Mouse (Mus musculus) erythroblast, embryonic 14.5 days (primary cell): ENCODE measurements around the gene Nol10. TPM values are rescaled to one million over a fixed set of nuclear protein-coding genes. Genes with fewer than 3 reads are reported as not detected.

ENCODE experiments used
- H3K27me3 ChIP-seq: 2 replicates; pipeline ENCODE4 v1.6.1; 2012; ENCODE audit warnings: inconsistent platforms; ENCODE audit not compliant: control insufficient read depth
- H3K36me3 ChIP-seq: 2 replicates; pipeline ENCODE4 v1.6.1; 2012; ENCODE audit warnings: mild to moderate bottlenecking, inconsistent platforms; ENCODE audit not compliant: control insufficient read depth
- H3K4me1 ChIP-seq: 2 replicates; pipeline ENCODE4 v1.6.1; 2012; ENCODE audit warnings: inconsistent platforms; ENCODE audit not compliant: control insufficient read depth
- H3K4me3 ChIP-seq: replicated peaks from 2 replicates; pipeline ENCODE3; 2012; ENCODE audit warnings: moderate library complexity, mild to moderate bottlenecking, inconsistent platforms
- H3K9me3 ChIP-seq: 2 replicates; pipeline ENCODE4 v1.6.1; 2012; ENCODE audit warnings: low read length, inconsistent platforms, mixed read lengths; ENCODE audit not compliant: control insufficient read depth
- GATA1 ChIP-seq: IDR thresholded peaks from 2 replicates; pipeline ENCODE4 v1.6.1; 2012; ENCODE audit warnings: low read length, inconsistent platforms, mixed read lengths
- TAL1 ChIP-seq: IDR thresholded peaks from 3 replicates; pipeline ENCODE4 v1.6.1; 2012; ENCODE audit warnings: low read length, inconsistent platforms, mixed read lengths
- polyA plus RNA-seq: library from polyadenylated mRNA; stranded (reverse); fragments of >175 nt; gene quantifications from 2 replicates; pipeline ENCODE4 v1.2.3, GENCODE M21; 2012

The Nol10 gene
- polyA plus RNA-seq, 1 experiment = 0.21 TPM

DNA sequence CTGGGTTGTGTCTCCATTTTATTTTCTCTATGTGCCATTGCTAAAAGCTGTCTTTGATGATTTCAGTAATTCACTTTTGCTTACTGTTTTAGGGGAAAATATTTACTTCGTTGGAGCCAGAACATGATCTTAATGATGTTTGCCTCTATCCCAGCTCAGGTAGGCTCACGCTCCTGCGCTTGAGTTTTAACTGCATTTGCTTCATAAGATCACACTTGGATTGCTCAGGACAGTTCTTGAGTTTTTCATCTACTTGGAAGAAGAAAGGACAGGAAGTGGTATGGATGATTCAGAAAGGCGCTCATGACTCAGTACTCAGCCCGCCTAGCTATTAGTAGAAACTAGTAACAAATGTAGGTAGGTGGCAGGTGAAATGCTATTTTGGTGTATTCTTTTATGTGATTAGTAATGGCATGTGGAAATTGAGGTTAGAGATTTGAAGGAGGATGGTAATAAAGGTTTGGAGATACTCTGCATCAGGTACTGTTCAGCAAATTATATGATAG lies 25.3 kb downstream of the Nol10 start:
- no peak for TF ChIP-seq GATA1
- no peak for TF ChIP-seq TAL1
- Histone ChIP-seq H3K4me1 (peaks cover 5% of the 10 kb centered on the region), H3K27me3 (no peaks in the 10 kb centered on the region), H3K4me3 (no peak overlapping the region), H3K9me3 (no peaks in the 10 kb centered on the region), H3K36me3 (peaks cover 92% of the 10 kb centered on the region)

DNA sequence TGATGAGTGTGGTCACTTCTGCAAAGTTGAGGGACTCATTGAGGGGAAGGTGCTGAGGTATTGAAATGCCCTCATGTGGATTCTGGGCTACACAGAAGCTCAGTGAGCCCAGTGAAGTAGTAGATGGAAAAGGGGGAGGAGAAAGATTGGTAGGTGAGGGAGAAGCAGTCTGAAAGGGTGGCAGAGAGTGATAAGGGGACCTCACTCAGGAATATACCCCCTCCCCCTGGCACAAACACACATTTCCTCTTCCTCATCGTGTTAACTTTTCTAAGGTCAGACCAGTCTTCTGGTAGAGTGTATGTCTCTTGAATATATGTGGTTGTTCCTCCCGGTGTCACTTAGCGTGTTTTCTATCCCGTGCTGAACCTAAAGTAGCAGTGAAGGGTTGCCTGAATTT lies 27.0 kb downstream of the Nol10 start:
- Histone ChIP-seq H3K4me1 (peaks cover 5% of the 10 kb centered on the region), H3K27me3 (no peaks in the 10 kb centered on the region), H3K9me3 (no peaks in the 10 kb centered on the region), H3K4me3 (no peak overlapping the region), H3K36me3 (peaks cover 92% of the 10 kb centered on the region)
- no peak for TF ChIP-seq GATA1
- no peak for TF ChIP-seq TAL1

DNA sequence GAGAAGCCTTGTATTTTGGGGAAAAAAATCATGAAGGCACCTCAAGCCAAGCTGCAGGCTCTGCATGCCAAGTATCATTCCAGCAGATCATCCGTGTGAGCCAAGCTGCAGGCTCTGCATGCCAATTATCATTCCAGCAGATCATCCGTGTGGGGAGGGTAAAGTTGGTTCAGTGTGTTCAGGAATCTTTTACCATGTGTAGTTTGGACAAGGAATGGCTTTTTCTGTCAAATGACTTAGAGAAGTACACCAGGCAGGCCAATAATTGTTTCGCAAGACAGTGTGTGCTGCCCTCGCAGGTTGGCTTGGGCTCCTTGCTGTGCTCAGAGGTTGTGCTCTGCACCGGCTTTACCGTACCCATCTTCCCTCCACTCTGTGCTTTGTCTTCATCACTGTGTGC lies 28.3 kb downstream of the Nol10 start:
- Histone ChIP-seq H3K9me3 (no peaks in the 10 kb centered on the region), H3K4me1 (peaks cover 5% of the 10 kb centered on the region), H3K27me3 (no peaks in the 10 kb centered on the region), H3K36me3 (peaks cover 95% of the 10 kb centered on the region), H3K4me3 (no peak overlapping the region)
- TF ChIP-seq GATA1 = no peak

DNA sequence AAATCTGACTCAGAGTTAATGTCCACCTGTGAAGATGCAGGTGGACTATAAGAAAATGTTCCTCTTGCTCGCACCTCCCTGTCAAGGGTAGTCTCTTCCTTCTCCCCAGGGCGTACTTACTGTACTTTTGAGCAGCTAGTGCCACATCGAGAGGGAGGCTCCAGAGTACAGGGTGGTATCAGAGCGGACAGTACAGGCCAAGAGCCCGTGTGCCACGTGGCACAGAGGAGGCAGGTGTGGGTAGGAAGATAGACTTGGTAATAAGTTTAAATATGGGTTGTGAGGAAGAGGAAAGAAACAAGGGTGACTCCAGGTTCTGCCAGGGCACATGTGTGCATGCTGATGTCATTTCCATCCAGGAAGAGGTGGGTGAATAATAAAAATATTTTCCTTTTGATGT lies 32.7 kb downstream of the Nol10 start:
- H3K4me3 ChIP-seq = no peak overlapping the region
- no peaks in the 10 kb centered on the region for H3K27me3 ChIP-seq
- H3K36me3 ChIP-seq = peaks cover 84% of the 10 kb centered on the region
- TF ChIP-seq TAL1 = no peak
- no peaks in the 10 kb centered on the region for H3K4me1 ChIP-seq
- no peaks in the 10 kb centered on the region for H3K9me3 ChIP-seq

DNA sequence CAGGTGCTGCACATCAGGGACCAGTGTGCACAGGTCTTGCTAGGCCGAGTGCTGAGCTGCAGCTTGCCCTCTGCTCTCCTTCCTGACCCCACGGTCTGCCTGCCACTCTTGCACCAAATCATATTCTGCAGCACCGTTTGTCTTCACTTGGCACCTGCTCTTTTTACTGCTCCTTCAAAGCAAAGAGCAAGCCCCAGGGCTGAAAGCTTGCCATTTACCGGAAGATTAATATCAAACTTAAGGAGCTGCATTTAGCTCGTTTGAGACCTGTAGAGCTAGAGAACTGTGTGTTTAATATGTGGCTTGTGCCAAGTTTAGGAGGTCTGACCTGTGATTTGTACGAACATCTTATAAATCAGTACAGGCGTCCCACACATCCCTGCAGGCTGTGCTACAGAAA lies 34.5 kb downstream of the Nol10 start:
- no peak for TF ChIP-seq GATA1
- no peak for TF ChIP-seq TAL1
- Histone ChIP-seq H3K27me3 (no peaks in the 10 kb centered on the region), H3K36me3 (peaks cover 77% of the 10 kb centered on the region), H3K4me3 (no peak overlapping the region), H3K4me1 (no peaks in the 10 kb centered on the region), H3K9me3 (no peaks in the 10 kb centered on the region)

DNA sequence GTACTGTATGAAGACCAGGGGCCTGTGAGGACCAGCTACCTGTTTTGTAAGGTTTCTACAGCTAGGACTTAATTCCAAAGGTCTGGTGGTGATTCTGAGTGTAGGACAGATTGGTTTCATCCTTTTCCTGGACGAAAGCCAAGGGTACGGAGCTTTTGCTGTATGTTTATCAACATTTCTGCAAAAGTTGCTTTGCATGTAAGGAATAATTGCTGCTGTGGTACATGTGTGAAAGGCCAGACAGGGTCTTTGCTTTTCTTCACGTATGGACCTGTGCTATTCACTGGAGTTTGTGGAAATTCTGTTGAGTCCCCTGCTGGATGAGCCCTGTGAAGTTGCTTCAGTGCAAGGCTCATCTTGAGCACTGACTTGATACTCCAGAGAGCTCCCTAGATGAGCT lies 38.6 kb downstream of the Nol10 start:
- no peaks in the 10 kb centered on the region for H3K9me3 ChIP-seq
- no peak for TF ChIP-seq GATA1
- no peak for TF ChIP-seq TAL1

DNA sequence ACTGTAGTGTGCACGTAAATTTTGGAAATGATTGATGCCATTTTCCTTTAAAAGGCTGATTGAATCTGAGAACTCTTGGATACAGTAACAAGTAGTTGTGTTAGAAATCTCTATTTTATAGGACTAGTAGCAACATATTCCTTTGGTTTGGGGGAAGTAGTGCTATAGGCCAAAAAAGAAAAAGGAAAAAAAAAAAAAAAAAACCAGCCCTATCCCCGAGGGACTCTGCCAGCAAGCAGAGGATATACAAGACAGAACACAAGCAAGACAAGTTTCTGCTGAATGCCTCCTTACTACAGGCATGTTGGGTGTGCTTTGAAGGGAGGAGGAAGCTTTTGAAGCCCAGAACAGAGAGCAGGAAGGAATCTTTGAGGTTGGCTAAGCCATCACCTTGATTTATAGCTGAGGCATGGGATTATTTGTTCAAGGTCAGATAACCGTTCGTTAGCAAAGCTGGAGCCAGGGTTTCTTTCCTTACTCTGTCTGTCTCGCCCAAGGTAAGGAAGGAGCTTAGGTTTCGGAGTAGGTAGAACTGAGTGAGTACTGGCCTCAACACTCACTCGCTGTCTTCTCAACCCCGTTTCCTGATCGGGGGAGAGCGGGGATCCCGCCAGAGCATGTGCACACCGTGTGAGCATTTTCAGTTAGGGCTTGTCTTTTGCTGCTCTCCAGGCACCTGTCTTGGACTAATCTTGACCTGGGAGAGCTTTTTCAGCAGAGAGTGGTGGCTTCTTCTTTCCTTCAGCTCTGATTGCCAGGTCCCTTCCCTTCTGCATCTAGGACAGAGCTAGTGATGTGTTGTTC lies 39.3 kb downstream of the Nol10 start:
- no peak overlapping the region for H3K4me3 ChIP-seq
- H3K27me3 ChIP-seq = no peaks in the 10 kb centered on the region
- H3K4me1 ChIP-seq = peaks cover 2% of the 10 kb centered on the region
- H3K9me3 ChIP-seq = no peaks in the 10 kb centered on the region
- no peak for TF ChIP-seq TAL1
- no peak for TF ChIP-seq GATA1
- peaks cover 53% of the 10 kb centered on the region for H3K36me3 ChIP-seq

More for the DNA sequence above, 38.6 kb downstream of the Nol10 start:
- H3K27me3 ChIP-seq = no peaks in the 10 kb centered on the region
- H3K4me1 ChIP-seq = peaks cover 2% of the 10 kb centered on the region
- peaks cover 57% of the 10 kb centered on the region for H3K36me3 ChIP-seq
- H3K4me3 ChIP-seq = no peak overlapping the region

DNA sequence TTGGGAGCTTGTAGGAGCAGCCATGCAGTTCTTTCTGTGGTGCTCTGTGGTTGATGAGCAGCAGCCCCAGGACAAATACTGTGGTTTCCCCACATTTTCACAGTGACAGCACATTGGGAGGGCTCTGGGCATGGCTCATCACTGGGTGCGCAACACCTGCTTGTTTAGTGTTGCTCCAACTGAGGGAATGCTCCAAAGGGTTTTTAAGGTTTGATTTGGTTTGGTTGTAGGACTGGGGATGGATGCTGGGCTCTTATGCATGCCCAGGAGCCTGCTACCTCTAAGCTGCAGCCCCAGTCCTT lies 39.8 kb downstream of the Nol10 start:
- TF ChIP-seq GATA1 = no peak
- no peak for TF ChIP-seq TAL1
- Histone ChIP-seq H3K9me3 (no peaks in the 10 kb centered on the region), H3K27me3 (no peaks in the 10 kb centered on the region), H3K36me3 (peaks cover 51% of the 10 kb centered on the region), H3K4me3 (no peak overlapping the region), H3K4me1 (peaks cover 2% of the 10 kb centered on the region)

DNA sequence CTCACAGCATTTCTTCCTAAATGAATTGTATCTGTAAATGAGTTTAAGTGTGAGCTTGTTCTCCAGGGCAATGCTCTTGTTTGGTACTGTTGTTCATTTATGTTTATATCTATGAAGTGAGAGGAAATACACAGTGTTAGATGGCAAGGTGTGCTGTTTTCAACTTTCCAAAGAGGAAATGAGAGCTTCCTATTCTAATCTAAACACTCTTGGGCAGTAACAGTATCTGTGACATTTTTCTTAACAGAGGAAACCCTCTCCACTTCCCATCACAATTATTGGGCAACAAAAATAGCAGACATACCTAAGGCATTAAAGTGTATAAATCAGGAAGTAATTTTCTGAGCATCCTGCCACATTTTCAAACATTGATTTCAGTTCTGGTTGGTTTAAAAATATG lies 41.8 kb downstream of the Nol10 start:
- H3K4me3 ChIP-seq = no peak overlapping the region
- H3K9me3 ChIP-seq = no peaks in the 10 kb centered on the region
- peaks cover 2% of the 10 kb centered on the region for H3K4me1 ChIP-seq
- TF ChIP-seq TAL1 (no peak), GATA1 (no peak)
- no peaks in the 10 kb centered on the region for H3K27me3 ChIP-seq
- peaks cover 45% of the 10 kb centered on the region for H3K36me3 ChIP-seq

DNA sequence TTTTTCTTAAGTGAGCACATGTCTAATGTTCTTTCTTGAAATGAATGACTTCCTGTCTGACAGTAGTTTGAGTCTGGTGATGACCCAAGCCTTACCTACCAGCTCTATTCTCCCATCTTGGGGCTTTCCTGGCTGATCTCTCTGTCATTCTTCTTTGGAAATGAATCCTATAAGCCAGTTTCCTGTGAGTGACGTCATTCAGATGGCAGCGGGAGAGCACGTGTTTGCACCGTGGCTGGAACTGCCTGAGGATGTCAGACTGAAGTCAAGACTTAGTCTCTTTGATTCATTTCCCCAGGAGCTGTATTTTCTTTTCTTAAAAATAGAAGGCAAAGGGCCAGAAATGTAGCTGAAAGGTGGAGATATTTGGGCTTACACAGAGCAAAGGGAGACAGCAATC lies 42.3 kb downstream of the Nol10 start:
- Histone ChIP-seq H3K4me1 (peaks cover 2% of the 10 kb centered on the region), H3K4me3 (no peak overlapping the region), H3K9me3 (no peaks in the 10 kb centered on the region), H3K27me3 (no peaks in the 10 kb centered on the region), H3K36me3 (peaks cover 50% of the 10 kb centered on the region)
- TF ChIP-seq GATA1 = no peak
- TF ChIP-seq TAL1 = no peak
